Mouse (Mus musculus) adrenal gland, postnatal 25 days (tissue): Measurements from ENCODE around the gene Bag1. TPM values are rescaled to one million over a fixed set of nuclear protein-coding genes. Genes with fewer than 3 reads are reported as not detected.
"Not testable (repeated sequence)": the region's sequence is repeated elsewhere in the genome, so short reads cannot be mapped to it uniquely, and the experiment has no call there.

ENCODE experiments used
- DNase-seq: peaks from one replicate; pipeline ENCODE4 v3.0.0; 2021; ENCODE audit warnings: mixed read lengths
- total RNA-seq: library from RNA; stranded (reverse); gene quantifications from 2 replicates; pipeline ENCODE4 v1.2.3, GENCODE M21; 2021

The Bag1 gene
- total RNA-seq, 1 experiment from 2014 or later, result 276 TPM

DNA sequence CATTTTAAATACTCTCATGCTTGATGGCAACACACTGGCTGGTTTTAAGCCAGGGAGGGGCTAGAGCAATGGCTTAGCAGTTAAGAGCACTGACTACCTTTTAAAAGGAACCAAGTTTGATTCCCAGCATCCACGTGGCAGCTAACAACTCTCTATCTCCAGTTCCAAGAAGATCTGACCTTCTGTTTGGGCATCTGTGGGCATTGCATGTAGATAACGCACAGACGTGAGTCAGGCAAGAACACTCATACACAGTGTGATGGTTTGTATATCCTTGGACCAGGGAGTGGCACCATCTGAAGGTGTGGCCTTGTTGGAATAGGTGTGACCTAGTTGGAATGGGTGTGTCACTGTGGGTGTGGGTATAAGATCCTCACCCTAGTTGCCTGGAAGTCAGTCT, 13.7 kb downstream of the Bag1 start:
- not testable (repeated sequence) for DNase-seq

GRCm38 (mm10) chr4:40933694-40934093, 14.4 kb downstream of the Bag1 start:
- DNase-seq, result no peak

DNA sequence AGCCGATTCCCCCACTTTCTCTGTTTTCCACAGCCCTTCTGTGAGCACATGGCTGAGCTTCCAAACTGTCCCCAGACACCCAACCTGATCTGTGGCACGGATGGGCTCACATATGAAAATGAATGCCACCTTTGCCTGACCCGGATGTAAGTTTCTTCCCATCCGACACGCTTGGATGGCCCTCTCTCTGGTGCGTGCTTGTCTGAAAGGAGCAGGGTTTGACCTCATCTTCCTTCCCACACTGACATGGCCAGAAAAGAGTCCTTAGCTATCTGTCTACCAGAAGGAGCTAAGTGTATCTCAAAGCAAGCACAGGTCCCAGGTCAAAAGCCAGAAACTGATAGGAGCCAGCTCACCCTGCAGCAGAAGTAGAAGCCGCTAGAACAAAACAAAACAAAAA, 19.0 kb downstream of the Bag1 start:
- DNase-seq, result no peak

DNA sequence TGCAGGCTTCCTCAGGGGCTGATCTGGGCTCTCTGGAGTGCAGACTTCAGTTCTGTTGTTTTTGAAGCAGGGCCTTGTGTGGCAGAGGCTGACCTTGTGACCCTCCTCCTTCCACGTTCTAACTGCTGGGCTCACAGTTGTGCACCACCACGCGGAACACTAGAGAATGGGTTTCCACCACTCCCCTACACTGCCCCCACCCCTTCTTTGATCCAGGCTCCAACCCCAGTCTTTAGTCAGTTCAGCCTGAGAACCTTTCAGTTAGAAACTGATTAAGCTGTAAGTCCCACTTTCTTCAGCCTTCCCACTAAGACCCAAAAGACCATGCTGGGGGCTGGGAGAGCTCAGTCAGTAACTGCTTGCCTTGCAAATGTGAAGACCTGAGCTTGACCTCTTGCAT, 22.5 kb downstream of the Bag1 start:
- DNase-seq, result no peak

- DNase-seq, result peak; percentile 14
Measured at GRCm38 (mm10) chr4:40923087-40923651, 24.9 kb downstream of the Bag1 start.

- DNase-seq, result no peak
Measured at GRCm38 (mm10) chr4:40921288-40921687, 26.8 kb downstream of the Bag1 start.

DNA sequence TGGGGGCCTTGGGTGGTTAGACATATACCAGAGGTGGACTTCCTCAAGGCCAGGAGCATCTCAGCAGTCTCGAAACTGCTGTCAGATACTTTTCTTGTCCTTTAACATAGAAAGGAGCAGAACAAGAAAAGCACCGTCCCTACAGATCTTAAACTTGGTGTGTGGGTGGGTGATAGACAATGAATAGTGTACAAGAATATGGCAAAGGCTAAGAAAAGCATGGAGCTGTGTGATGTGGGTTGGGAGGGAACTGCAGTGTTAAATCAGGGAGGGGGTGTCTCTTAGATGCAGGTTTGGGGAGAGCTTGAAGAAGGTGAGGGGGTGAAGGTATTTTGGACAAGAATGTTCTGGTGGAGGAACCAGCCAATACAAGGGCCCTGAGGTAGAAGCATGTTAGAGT, 27.5 kb downstream of the Bag1 start:
- DNase-seq, result no peak

- peak; percentile 35 for DNase-seq
Measured at GRCm38 (mm10) chr4:40919785-40920184, 28.3 kb downstream of the Bag1 start, which contains the start of gene Spink4. Gene Spink4, plus strand, starts transcription at chr4:40920052.

GRCm38 (mm10) chr4:40916592-40917155, 31.4 kb downstream of the Bag1 start:
- DNase-seq, result no peak

DNA sequence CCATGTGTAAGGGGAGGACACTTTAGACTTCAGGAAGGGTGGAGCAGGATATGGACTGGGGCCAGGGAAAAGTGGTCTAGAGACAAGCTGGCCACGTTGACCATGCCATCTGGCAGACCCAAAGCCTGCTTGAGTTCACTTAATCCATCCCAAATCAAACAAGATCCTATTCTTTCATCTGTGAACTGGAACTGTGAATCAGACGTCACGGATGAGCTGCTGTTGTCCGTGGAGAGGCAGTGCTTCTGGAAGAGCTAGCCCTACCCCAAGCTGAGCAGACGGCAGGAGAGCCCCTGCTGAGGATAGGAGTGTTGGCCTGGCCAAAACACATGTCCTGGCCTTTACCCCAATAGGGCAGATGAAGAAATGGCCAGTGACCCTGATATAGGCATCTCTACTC, 32.1 kb downstream of the Bag1 start:
- DNase-seq, result no peak

DNA sequence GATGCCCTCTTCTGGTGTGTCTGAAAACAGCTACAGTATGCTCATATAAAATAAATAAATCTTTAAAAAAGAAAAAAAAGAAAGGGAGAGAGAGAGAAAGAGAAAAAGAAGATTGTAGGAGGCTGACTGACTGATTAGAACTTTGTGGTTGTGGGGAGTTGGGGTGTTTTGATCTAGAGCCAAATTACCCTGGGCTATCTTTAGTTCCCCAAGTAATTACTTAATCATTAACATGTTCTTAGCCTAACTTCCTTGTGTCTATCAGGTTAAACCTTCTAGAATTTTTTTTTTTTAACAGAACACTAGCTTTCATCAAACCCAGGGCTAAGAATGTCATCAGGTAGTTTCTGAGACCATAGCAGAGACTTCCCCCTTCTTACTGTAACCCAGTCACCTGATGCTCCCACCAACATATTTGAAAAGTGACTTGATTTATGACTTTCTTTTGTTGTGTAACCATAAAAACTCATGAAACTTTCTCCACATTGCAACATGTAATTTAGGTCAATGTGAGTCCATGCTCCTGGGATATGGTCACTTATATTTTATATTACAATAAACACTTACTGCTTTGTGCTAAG, 33.7 kb downstream of the Bag1 start:
- no peak for DNase-seq

GRCm38 (mm10) chr4:40908261-40908969, 39.7 kb downstream of the Bag1 start:
- peak; percentile 53 for DNase-seq

DNA sequence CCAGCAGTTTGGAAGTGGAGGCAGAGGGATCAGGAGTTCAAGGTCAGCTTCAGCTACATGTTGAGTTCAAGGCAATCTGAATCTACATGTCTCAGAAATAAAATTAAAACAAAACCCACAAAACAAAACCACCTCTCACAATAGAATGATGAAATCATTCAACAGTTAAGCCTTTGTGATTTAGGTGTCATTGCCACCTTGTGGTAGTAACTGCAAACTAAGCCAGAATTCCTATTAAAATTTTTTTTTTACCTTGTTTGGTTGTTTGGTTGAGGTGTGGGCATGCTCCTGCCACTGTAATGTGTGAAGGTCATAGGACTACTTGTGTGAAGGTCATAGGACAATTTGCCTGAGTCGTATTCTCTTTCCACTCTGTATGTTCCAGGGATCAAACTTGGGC, 41.8 kb downstream of the Bag1 start:
- DNase-seq, result no peak

GRCm38 (mm10) chr4:40900612-40901011, 47.5 kb downstream of the Bag1 start:
- no peak for DNase-seq

GRCm38 (mm10) chr4:40900071-40900470, 48.0 kb downstream of the Bag1 start:
- DNase-seq, result no peak

- no peak for DNase-seq
Measured at GRCm38 (mm10) chr4:40899264-40899663, 48.8 kb downstream of the Bag1 start.

GRCm38 (mm10) chr4:40898476-40899044, 49.5 kb downstream of the Bag1 start:
- DNase-seq, result no peak

- no peak for DNase-seq
Measured at GRCm38 (mm10) chr4:40895646-40896045, 52.4 kb downstream of the Bag1 start.

DNA sequence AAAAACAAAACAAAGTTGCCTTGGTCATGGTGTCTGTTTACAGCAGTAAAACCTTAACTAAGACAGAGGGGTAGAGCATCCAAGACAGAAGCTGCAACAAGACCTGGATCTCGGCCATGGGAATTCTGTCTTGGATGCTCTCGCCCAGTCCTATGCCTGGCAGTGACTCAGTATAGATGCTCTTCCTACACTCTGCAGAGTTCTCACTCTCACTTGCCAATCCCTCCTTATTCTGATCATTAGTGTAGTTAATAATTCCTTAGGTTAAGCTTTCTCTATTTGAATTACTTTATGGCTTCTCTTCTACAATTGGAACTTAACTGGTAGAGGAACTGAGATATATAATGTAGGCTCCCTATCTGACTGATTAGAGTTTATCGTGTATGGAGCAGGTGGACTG, 53.0 kb downstream of the Bag1 start:
- DNase-seq, result no peak

DNA sequence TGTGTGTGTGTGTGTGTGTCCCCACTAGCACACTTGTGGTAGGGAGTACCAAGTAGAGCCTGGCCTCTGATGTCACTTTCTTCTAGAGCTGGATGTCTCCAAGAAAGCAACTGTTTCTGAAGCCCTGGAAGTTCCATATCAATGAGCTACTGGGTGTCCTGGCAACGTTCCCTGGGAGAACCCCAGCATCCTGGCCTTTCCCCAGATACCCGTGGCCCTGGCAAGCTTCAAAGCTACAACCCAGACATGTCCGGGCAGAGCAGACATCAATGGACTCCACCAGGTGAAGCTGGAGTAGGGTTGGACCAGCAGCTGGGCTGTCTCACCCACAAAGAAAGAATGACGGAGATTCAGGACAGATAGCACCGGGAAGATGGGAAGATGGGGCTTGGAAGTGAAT, 56.9 kb downstream of the Bag1 start:
- no peak for DNase-seq

GRCm38 (mm10) chr4:40889983-40890382, 58.1 kb downstream of the Bag1 start:
- no peak for DNase-seq

GRCm38 (mm10) chr4:40889252-40889651, 58.8 kb downstream of the Bag1 start:
- peak; percentile 49 for DNase-seq

GRCm38 (mm10) chr4:40888839-40889238, 59.3 kb downstream of the Bag1 start:
- DNase-seq, result no peak
